9 mouse cellular contexts compared by ENCODE assay signal in genomic region chr7:54845875-54846691, GRCm38 (mm10). TPM values are rescaled to one million over a fixed set of nuclear protein-coding genes. Genes with fewer than 3 reads are reported as not detected.
A peak's percentile ranks its signal among the peaks of the same experiment; 100 is the strongest.
DNase-seq lines count a peak whose midpoint lies in the region; ATAC-seq and TF ChIP-seq lines count a peak whose summit lies in the region.
"Had no signal": no experiment of that assay in that cellular context is flagged by ENCODE, and none has a peak within 500 bp of the region (broad histone marks: within the 10 kb centered on the region; RNA-seq: fewer than 3 reads in every experiment).

No protein-coding gene starts in this region.

- ATAC-seq in lung, embryonic 14.5 days (ENCODE audit: insufficient read depth): no peak; the same call in 1 of the 2 replicates
- peak; percentile 77 to 83; a peak in 3 of 4 replicates for ATAC-seq in hematopoietic stem cell, adult 5-6 weeks (replicated peaks in 1 of 2; ENCODE audit: insufficient read depth in 1 of 2, low FRiP score in 2 of 2, low TSS enrichment in 1 of 2, low read depth in 1 of 2, poor library complexity in 2 of 2, severe bottlenecking in 2 of 2)

- H3K9me3 ChIP-seq in lung, embryonic 14.5 days (ENCODE audit: low read depth, low read length): no peaks in the 10 kb centered on the region
- H3K9me3 ChIP-seq: lung, embryonic 15.5 days had no signal

- no peak overlapping the region for H3K27ac ChIP-seq in lung, embryonic 14.5 days (ENCODE audit: low read depth)
- H3K27ac ChIP-seq: lung, embryonic 15.5 days had no signal

- peak; percentile 10 to 39 for DNase-seq in cerebellum, postnatal 14 days
- DNase-seq in cerebellum, postnatal 36 days: no peak
- peak; percentile 67 for DNase-seq in lung, embryonic 14.5 days
- DNase-seq in lung, postnatal 10 days: no peak
- DNase-seq in retina, postnatal 7 days (ENCODE audit: low read depth, low spot score): peak; percentile 30
- DNase-seq in layer of hippocampus, adult 8-10 months (ENCODE audit: low spot score in 2 of 2): no peak
- no peak for DNase-seq in adrenal gland, adult 18-20 months (ENCODE audit: low spot score in 2 of 2)

- H3K9ac ChIP-seq in lung, embryonic 14.5 days: no peak overlapping the region
- H3K9ac ChIP-seq: lung, embryonic 15.5 days had no signal

- no peak overlapping the region for H3K4me2 ChIP-seq in lung, embryonic 14.5 days
- H3K4me2 ChIP-seq: lung, embryonic 15.5 days had no signal

- H3K4me1 ChIP-seq in lung, embryonic 14.5 days (ENCODE audit: insufficient read depth): no peaks in the 10 kb centered on the region
- H3K4me1 ChIP-seq: lung, embryonic 15.5 days had no signal

- WGBS in lung, embryonic 14.5 days: 86% methylated on average over 8 of the region's 8 CpGs

- H3K27me3 ChIP-seq in lung, embryonic 14.5 days (ENCODE audit: insufficient read depth, low read length): no peaks in the 10 kb centered on the region
- H3K27me3 ChIP-seq: lung, embryonic 15.5 days had no signal

- H3K36me3 ChIP-seq in lung, embryonic 14.5 days (ENCODE audit: insufficient read depth): no peaks in the 10 kb centered on the region
- H3K36me3 ChIP-seq: lung, embryonic 15.5 days had no signal

- peak; percentile 48 for TF ChIP-seq CTCF in lung, embryonic 14.5 days (IDR thresholded peaks at IDR 0.05; ENCODE audit: low read depth)

- no peak overlapping the region for H3K4me3 ChIP-seq in lung, embryonic 14.5 days (ENCODE audit: low read depth, low read length)
- H3K4me3 ChIP-seq: lung, embryonic 15.5 days had no signal

RNA-seq across cellular contexts. Expression of gene Luzp2, which starts 10.8 kb away (rescaled TPM):
- polyA plus RNA-seq in lung, embryonic 14.5 days (2014; fragmentation: Nextera tagmentation; extraction: Ambion mirVana): 0.09 TPM in 1 of 2 replicates, not detected in the other
- 0.69 TPM in 1 of 2 replicates, not detected in the other for total RNA-seq in hematopoietic stem cell, adult 5-6 weeks (2017)
- total RNA-seq in layer of hippocampus, adult 8-10 months (2022): 10 to 100 TPM; 66.7 to 71.3 (median 68.2) TPM
- total RNA-seq in adrenal gland, adult 18-20 months (2021): 1 to 10 TPM; 1.4 to 1.5 TPM

Comparison
In these comparisons a context has a peak if more than half of its experiments do, and no peak if none do; other contexts are left out.
1. DNase-seq: peak in cerebellum, postnatal 14 days (2 of 2), lung, embryonic 14.5 days (single experiment) and retina, postnatal 7 days (single experiment); none in cerebellum, postnatal 36 days (0 of 2), lung, postnatal 10 days (single experiment), layer of hippocampus, adult 8-10 months (0 of 2) and adrenal gland, adult 18-20 months (0 of 2).
2. RNA of gene Luzp2, which starts 10.8 kb away (total RNA-seq): 66.7 to 71.3 TPM in layer of hippocampus, adult 8-10 months; 1.4 to 1.5 TPM in adrenal gland, adult 18-20 months and 0.69 TPM in hematopoietic stem cell, adult 5-6 weeks; every median in the first group is over 10 times any median in the second.